Mouse (Mus musculus) CH12.LX (cell line): ENCODE results near the gene Inpp4b. TPM values are rescaled to one million over a fixed set of nuclear protein-coding genes. Genes with fewer than 3 reads are reported as not detected.

Experiments
- DNase-seq: peaks from one replicate; pipeline ENCODE4 v3.0.0-alpha.2; 2013; ENCODE audit errors: extremely low read depth
- H3K27ac ChIP-seq: 2 replicates; pipeline ENCODE4 v1.5.1; 2012; ENCODE audit warnings: low read depth, mild to moderate bottlenecking, control low read depth, moderate library complexity; ENCODE audit not compliant: insufficient read depth
- H3K27me3 ChIP-seq: replicated peaks from 2 replicates; pipeline ENCODE3; 2012; ENCODE audit warnings: inconsistent platforms
- H3K36me3 ChIP-seq, 2 experiments: replicated peaks in 1 of 2; 2 replicates each; pipeline versions ENCODE3 to v1.6.1; 2012; ENCODE audit warnings: inconsistent platforms in 1 of 2, low read length in 1 of 2, mild to moderate bottlenecking in 1 of 2, mixed read lengths in 1 of 2, moderate library complexity in 1 of 2; ENCODE audit not compliant: control insufficient read depth in 1 of 2, insufficient read depth in 1 of 2
- H3K4me1 ChIP-seq, 2 experiments: 2 replicates each; pipeline ENCODE4 v1.6.1; 2012; ENCODE audit warnings: inconsistent platforms in 1 of 2, moderate library complexity in 1 of 2; ENCODE audit not compliant: insufficient read depth in 2 of 2, control insufficient read depth in 1 of 2
- H3K4me2 ChIP-seq: 2 replicates; pipeline ENCODE4 v1.6.1; 2012; ENCODE audit warnings: low read depth, mild to moderate bottlenecking, control low read depth; ENCODE audit not compliant: poor library complexity, insufficient read depth, severe bottlenecking
- H3K4me3 ChIP-seq, 3 experiments: fragments of 150-350 bp in 1 of 3; sonication (generic) in 1 of 3; replicated peaks in 1 of 3; 2 replicates each; pipeline versions ENCODE3 to v1.5.1; 2011 to 2012; ENCODE audit warnings: low read depth in 2 of 3, low read length in 2 of 3, mild to moderate bottlenecking in 2 of 3, moderate library complexity in 2 of 3, control low read depth in 1 of 3, improper control_type of control experiment in 1 of 3, inconsistent platforms in 1 of 3, mixed read lengths in 1 of 3; ENCODE audit not compliant: poor library complexity in 1 of 3
- H3K79me2 ChIP-seq: replicated peaks from 2 replicates; pipeline ENCODE4 v1.6.1; 2012; ENCODE audit warnings: mild to moderate bottlenecking, moderate library complexity; ENCODE audit not compliant: control insufficient read depth, poor library complexity, insufficient read depth, severe bottlenecking; ENCODE audit errors: extremely low read depth
- H3K9ac ChIP-seq: 2 replicates; pipeline ENCODE4 v1.6.1; 2012; ENCODE audit warnings: low read depth, mild to moderate bottlenecking, control low read depth, moderate library complexity; ENCODE audit not compliant: insufficient read depth
- H3K9me3 ChIP-seq: replicated peaks from 2 replicates; pipeline ENCODE3; 2012; ENCODE audit warnings: low read length, inconsistent platforms, mixed read lengths
- BHLHE40 ChIP-seq: IDR thresholded peaks from 2 replicates; pipeline ENCODE4 v1.6.1; 2011; ENCODE audit warnings: mild to moderate bottlenecking, low read depth, low read length, improper control_type of control experiment
- CHD1 ChIP-seq: IDR thresholded peaks from 2 replicates; pipeline ENCODE4 v1.6.1; 2012; ENCODE audit warnings: low read depth, low read length, improper control_type of control experiment, inconsistent platforms
- CHD2 ChIP-seq: IDR thresholded peaks from 2 replicates; pipeline ENCODE4 v1.6.1; 2011; ENCODE audit warnings: low read length, improper control_type of control experiment
- CTCF ChIP-seq, 2 experiments: IDR thresholded peaks in 1 of 2; conservative IDR thresholded peaks in 1 of 2; 2 replicates each; pipeline ENCODE4 v1.5.1; 2011 to 2012; ENCODE audit warnings: low read depth in 2 of 2, low read length in 2 of 2, improper control_type of control experiment in 1 of 2, inconsistent platforms in 1 of 2, mild to moderate bottlenecking in 1 of 2, moderate library complexity in 1 of 2
- ETS1 ChIP-seq: conservative IDR thresholded peaks from 2 replicates; pipeline ENCODE4 v1.6.1; 2012; ENCODE audit warnings: low read depth, mild to moderate bottlenecking, inconsistent platforms, low read length, improper control_type of control experiment, moderate library complexity
- GABPA ChIP-seq: IDR thresholded peaks from 2 replicates; pipeline ENCODE4 v1.6.1; 2012; ENCODE audit warnings: low read depth, low read length, improper control_type of control experiment, inconsistent platforms; ENCODE audit not compliant: insufficient replicate concordance
- HCFC1 ChIP-seq: IDR thresholded peaks from 2 replicates; pipeline ENCODE4 v1.6.1; 2012; ENCODE audit warnings: low read depth, mild to moderate bottlenecking, inconsistent platforms, low read length, improper control_type of control experiment
- IRF4 ChIP-seq: IDR thresholded peaks from 2 replicates; pipeline ENCODE4 v1.6.1; 2014; ENCODE audit warnings: low read depth, mild to moderate bottlenecking, inconsistent platforms, low read length, improper control_type of control experiment
- JUND ChIP-seq: conservative IDR thresholded peaks from 2 replicates; pipeline ENCODE4 v1.6.1; 2011; ENCODE audit warnings: low read depth, low read length, improper control_type of control experiment
- MAZ ChIP-seq: IDR thresholded peaks from 2 replicates; pipeline ENCODE4 v1.6.1; 2012; ENCODE audit warnings: low read depth, mild to moderate bottlenecking, inconsistent platforms, low read length, improper control_type of control experiment, moderate library complexity
- MEF2A ChIP-seq: IDR thresholded peaks from 2 replicates; pipeline ENCODE4 v1.6.1; 2014; ENCODE audit warnings: low read depth, mild to moderate bottlenecking, inconsistent platforms, low read length, improper control_type of control experiment, borderline replicate concordance
- PAX5 ChIP-seq: IDR thresholded peaks from 2 replicates; pipeline ENCODE4 v1.6.1; 2012; ENCODE audit warnings: low read length, inconsistent platforms, mixed read lengths
- POLR2A ChIP-seq: IDR thresholded peaks from 2 replicates; pipeline ENCODE4 v1.6.1; 2011; ENCODE audit warnings: low read depth, mild to moderate bottlenecking, improper control_type of control experiment, low read length
- POLR2AphosphoS2 ChIP-seq: IDR thresholded peaks from 2 replicates; pipeline ENCODE4 v1.6.1; 2011; ENCODE audit warnings: low read depth, low read length, improper control_type of control experiment
- RAD21 ChIP-seq: IDR thresholded peaks from 2 replicates; pipeline ENCODE4 v1.6.1; 2011; ENCODE audit warnings: low read depth, mild to moderate bottlenecking, low read length, improper control_type of control experiment, moderate library complexity
- RCOR1 ChIP-seq: conservative IDR thresholded peaks from 2 replicates; pipeline ENCODE4 v1.6.1; 2012; ENCODE audit warnings: low read depth, mild to moderate bottlenecking, inconsistent platforms, low read length, improper control_type of control experiment
- SIN3A ChIP-seq: IDR thresholded peaks from 2 replicates; pipeline ENCODE4 v1.6.1; 2012; ENCODE audit warnings: low read length, improper control_type of control experiment, inconsistent platforms
- TBP ChIP-seq: conservative IDR thresholded peaks from 2 replicates; pipeline ENCODE4 v1.6.1; 2011; ENCODE audit warnings: low read depth, low read length, improper control_type of control experiment
- ZMIZ1 ChIP-seq: IDR thresholded peaks from 2 replicates; pipeline ENCODE4 v1.6.1; 2012; ENCODE audit warnings: low read depth, mild to moderate bottlenecking, inconsistent platforms, low read length, improper control_type of control experiment
- dilution Hi-C: fragments of 300-500 bp; cut with MboI; formaldehyde crosslinking; loops from 2 replicates; pipeline ENCODE4 v1.14.3; 2020; ENCODE audit warnings: low sequenced_read_pairs; ENCODE audit not compliant: extremely low pct_unique_long_range_greater_than_20kb, extremely low pct_ligation_motif_present
- in situ Hi-C: fragments of 300-500 bp; cut with MboI; formaldehyde crosslinking; loops from 3 replicates; pipeline ENCODE4 v1.14.3; 2019; ENCODE audit warnings: low sequenced_read_pairs, low pct_ligation_motif_present, low pct_unique_long_range_greater_than_20kb, mixed read lengths
- polyA plus RNA-seq: library from polyadenylated mRNA; unstranded; fragments of >175 nt; gene quantifications from 2 replicates; pipeline ENCODE4 v1.2.1, GENCODE M21; 2012; ENCODE audit warnings: low read depth; ENCODE audit not compliant: insufficient read length
- total RNA-seq, 2 experiments: library from RNA; depleted of rRNA; stranded (reverse); fragments of 300-350 nt in 1 of 2; fragments of >200 nt in 1 of 2; gene quantifications; 2 replicates each; pipeline ENCODE4 v1.2.3; 2012 to 2014

The Inpp4b gene
- total and polyA plus RNA-seq, 3 experiments: 3.0 to 4.9 (median 3.4) TPM

DNA sequence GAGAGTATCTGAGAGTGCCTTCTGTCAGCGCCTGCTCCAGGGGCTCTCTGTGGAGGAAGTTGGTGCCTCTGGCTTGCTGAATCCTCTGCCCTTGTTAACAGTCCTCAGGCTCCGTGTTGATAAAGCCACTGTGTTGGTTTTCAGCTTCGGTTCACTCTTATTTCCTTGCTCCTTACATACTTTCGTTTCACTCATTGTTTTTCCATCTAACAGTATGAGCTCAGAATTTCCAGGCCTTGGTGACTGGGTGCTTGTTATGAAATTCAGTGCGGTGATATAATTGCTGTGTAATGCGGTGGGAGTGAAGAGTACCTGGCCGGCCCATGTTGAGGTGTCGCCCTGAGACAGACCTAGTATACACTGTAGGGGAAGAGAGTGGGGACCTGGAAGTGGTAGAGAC is 512.2 kb downstream of the Inpp4b start (continued):
- TF ChIP-seq ETS1 (peak; percentile 93), POLR2AphosphoS2 (no peak), SIN3A (0 out of 2 replicates have a peak, but pooled peaks have one; percentile 45), CTCF (conservative IDR thresholded peaks at IDR 0.05 in 1 of 2, IDR thresholded peaks at IDR 0.05 in 1 of 2; ENCODE audit: low read depth in 2 of 2, low read length in 2 of 2) (no peak), BHLHE40 (no peak), JUND (peak; percentile 90)

DNA sequence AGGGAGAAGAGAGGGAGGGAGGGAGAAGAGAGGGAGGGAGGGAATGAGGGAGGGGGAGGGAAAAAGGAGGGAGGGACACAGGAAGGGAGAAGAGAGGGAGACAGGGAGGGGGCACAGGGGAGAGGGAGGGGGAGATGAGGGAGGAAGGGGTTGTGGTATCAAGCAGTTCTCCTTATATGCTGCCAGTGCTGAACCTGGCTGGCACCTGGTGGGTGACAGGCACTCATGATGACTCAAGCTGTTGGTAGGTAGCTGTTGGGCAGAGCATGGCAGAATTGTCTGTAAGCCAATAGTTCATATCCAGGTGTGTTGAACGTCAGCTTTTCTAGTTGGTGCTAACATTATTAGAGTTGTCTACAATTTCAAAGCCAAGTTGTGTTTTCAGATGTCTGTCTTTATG is 512.7 kb downstream of the Inpp4b start:
- H3K27me3 ChIP-seq: no peaks in the 10 kb centered on the region
- H3K4me2 ChIP-seq: peak overlapping the region; percentile 65
- H3K4me1 ChIP-seq: peaks cover 6 to 50% of the 10 kb centered on the region in 2 experiments; a peak in 3 of 4 replicates
- no peaks in the 10 kb centered on the region for H3K79me2 ChIP-seq
- no peak for DNase-seq
- in situ Hi-C loops: no loop called here
- no peaks in the 10 kb centered on the region for H3K9me3 ChIP-seq
- peak overlapping the region in 1 of 3 experiments; percentile 8 for H3K4me3 ChIP-seq
- dilution Hi-C loops: no loop called here
- no peak overlapping the region for H3K9ac ChIP-seq
- no peak for TF ChIP-seq CHD2
- no peak for TF ChIP-seq MAZ
- TF ChIP-seq RAD21: no peak
- TF ChIP-seq ETS1: no peak
- no peak for TF ChIP-seq IRF4
- TF ChIP-seq MEF2A: no peak
- TF ChIP-seq SIN3A: no peak
- no peak for TF ChIP-seq PAX5
- no peak for TF ChIP-seq TBP
- TF ChIP-seq HCFC1: no peak
- TF ChIP-seq GABPA: no peak
- TF ChIP-seq ZMIZ1: no peak
- no peak for TF ChIP-seq CHD1
- TF ChIP-seq POLR2A: no peak
- TF ChIP-seq RCOR1: no peak
- TF ChIP-seq POLR2AphosphoS2: no peak
- no peaks in the 10 kb centered on the region for H3K36me3 ChIP-seq
- H3K27ac ChIP-seq: no peak overlapping the region

DNA sequence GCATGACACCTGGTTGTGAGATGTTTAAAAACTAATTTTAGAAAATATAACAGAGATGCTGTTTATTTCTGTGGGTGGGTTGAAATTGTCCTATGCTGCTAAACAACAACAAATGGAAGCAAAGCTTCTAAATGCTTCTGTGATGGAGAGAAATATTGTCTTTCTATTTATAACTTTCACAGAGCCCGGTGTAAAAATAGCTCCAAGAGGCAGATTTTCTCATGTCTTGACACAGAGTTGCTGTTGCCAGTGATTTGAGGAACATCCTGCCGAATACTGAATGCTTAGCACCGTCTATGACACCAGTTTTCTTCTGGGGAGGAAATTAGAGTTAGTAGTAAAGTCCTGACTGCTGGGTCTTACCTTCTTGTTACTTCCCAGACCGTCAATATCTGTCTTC is 513.8 kb downstream of the Inpp4b start:
- Histone ChIP-seq H3K27ac (no peak overlapping the region), H3K36me3 (no peaks in the 10 kb centered on the region), H3K4me1 (peaks cover 6 to 52% of the 10 kb centered on the region in 2 experiments; a peak in 3 of 4 replicates), H3K9me3 (no peaks in the 10 kb centered on the region), H3K79me2 (no peaks in the 10 kb centered on the region), H3K4me3 (no peak overlapping the region), H3K9ac (no peak overlapping the region), H3K4me2 (peak overlapping the region; percentile 80; the same call in 1 of the 2 replicates), H3K27me3 (no peaks in the 10 kb centered on the region)
- no peak for DNase-seq
- in situ Hi-C loops: no loop called here
- no peak for TF ChIP-seq JUND
- peak; percentile 70; the same call in 1 of the 2 replicates for TF ChIP-seq MEF2A
- dilution Hi-C loops: no loop called here
